Mouse (Mus musculus) heart, embryonic 14.5 days (tissue): Measurements from ENCODE around the gene Gpr146. TPM values are rescaled to one million over a fixed set of nuclear protein-coding genes. Genes with fewer than 3 reads are reported as not detected.

ENCODE experiments used
- ATAC-seq: fragments of 200-750 bp; cut with Nextera tagmentation; 2 replicates; pipeline ENCODE4 v1.8.0; 2017; ENCODE audit warnings: low read depth, moderate TSS enrichment; ENCODE audit not compliant: insufficient number of reproducible peaks, insufficient read depth, low FRiP score
- H3K27ac ChIP-seq, 2 experiments: fragments of 200-500 bp in 1 of 2; fragments of 300-500 bp in 1 of 2; sonication (generic) in 1 of 2; replicated peaks in 1 of 2; 2 replicates each; pipeline ENCODE4 v1.5.1; 2012 to 2014; ENCODE audit warnings: low read depth in 2 of 2, low read length in 2 of 2, control low read depth in 1 of 2, mild to moderate bottlenecking in 1 of 2, mixed read lengths in 1 of 2; ENCODE audit not compliant: control insufficient read depth in 1 of 2, insufficient read depth in 1 of 2
- H3K27me3 ChIP-seq: fragments of 300-500 bp; sonication (generic); 2 replicates; pipeline ENCODE4 v1.6.1; 2014; ENCODE audit warnings: mild to moderate bottlenecking, low read length, control low read depth; ENCODE audit not compliant: control insufficient read depth, insufficient read depth
- H3K36me3 ChIP-seq: fragments of 300-500 bp; sonication (generic); 2 replicates; pipeline ENCODE4 v1.6.1; 2014; ENCODE audit warnings: mild to moderate bottlenecking, control low read depth, low read length, mixed read lengths; ENCODE audit not compliant: control insufficient read depth, insufficient read depth
- H3K4me1 ChIP-seq, 2 experiments: fragments of 200-500 bp in 1 of 2; fragments of 300-500 bp in 1 of 2; sonication (generic) in 1 of 2; 2 replicates each; pipeline ENCODE4 v1.6.1; 2012 to 2014; ENCODE audit warnings: low read length in 2 of 2, control low read depth in 1 of 2, mixed read lengths in 1 of 2; ENCODE audit not compliant: control insufficient read depth in 2 of 2, insufficient read depth in 2 of 2
- H3K4me2 ChIP-seq: fragments of 300-500 bp; sonication (generic); 2 replicates; pipeline ENCODE4 v1.6.1; 2014; ENCODE audit warnings: mild to moderate bottlenecking, low read length
- H3K4me3 ChIP-seq, 2 experiments: fragments of 200-500 bp in 1 of 2; fragments of 300-500 bp in 1 of 2; sonication (generic) in 1 of 2; 2 replicates each; pipeline ENCODE4 v1.5.1; 2012 to 2014; ENCODE audit warnings: low read length in 2 of 2, mild to moderate bottlenecking in 2 of 2, control low read depth in 1 of 2, low read depth in 1 of 2, moderate library complexity in 1 of 2; ENCODE audit not compliant: control insufficient read depth in 1 of 2, insufficient read depth in 1 of 2
- H3K9ac ChIP-seq: fragments of 300-500 bp; sonication (generic); 2 replicates; pipeline ENCODE4 v1.6.1; 2014; ENCODE audit warnings: mild to moderate bottlenecking, low read length
- H3K9me3 ChIP-seq: fragments of 300-500 bp; sonication (generic); 2 replicates; pipeline ENCODE4 v1.6.1; 2016; ENCODE audit warnings: low read length, control low read depth; ENCODE audit not compliant: control insufficient read depth
- WGBS: fragments of 180-500 bp; shearing (Covaris S2); extraction: QIAGEN DNeasy Blood & Tissue Kit; methylation state at CpG from one replicate; pipeline ENCODE4 v1.1.7; 2014; 5-methylcytosine and 5-hydroxymethylcytosine counted together
- polyA plus RNA-seq: library from polyadenylated mRNA; unstranded; fragments of >200 nt; fragmentation: Nextera tagmentation; extraction: Ambion mirVana; gene quantifications from 2 replicates; pipeline ENCODE4 v1.2.1, GENCODE M21; 2014

The Gpr146 gene
- polyA plus RNA-seq, 1 experiment from 2014 or later, result 9.5 TPM

DNA sequence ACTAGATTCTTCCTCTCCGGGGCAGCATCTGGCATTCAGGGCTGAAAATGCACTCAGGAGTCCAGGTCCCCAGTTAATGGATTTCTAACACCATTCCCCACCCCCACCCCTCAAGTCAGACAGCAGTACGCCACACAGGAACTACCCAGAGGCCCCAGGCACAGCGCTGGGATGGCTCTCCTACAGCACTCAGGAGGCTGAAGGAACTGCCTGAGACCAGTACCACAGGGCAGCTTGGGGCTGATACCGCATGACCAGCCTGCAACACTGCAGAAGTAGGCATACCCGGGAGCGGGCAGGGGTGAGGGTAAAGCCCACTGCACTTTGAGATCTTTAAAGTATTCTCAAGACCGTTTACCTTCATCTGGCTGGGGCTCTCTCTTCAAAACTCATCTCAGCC is 28.0 kb downstream of the Gpr146 start:
- ATAC-seq, result no peak
- H3K27ac ChIP-seq, result no peak overlapping the region
- H3K27me3 ChIP-seq, result peaks cover 4% of the 10 kb centered on the region
- no peak overlapping the region for H3K9ac ChIP-seq
- H3K4me2 ChIP-seq, result no peak overlapping the region
- no peaks in the 10 kb centered on the region for H3K9me3 ChIP-seq
- 77% methylated on average over 7 of the region's 7 CpGs for WGBS
- peaks cover 25 to 37% of the 10 kb centered on the region in 2 experiments for H3K4me1 ChIP-seq
- H3K36me3 ChIP-seq, result no peaks in the 10 kb centered on the region
- H3K4me3 ChIP-seq, result no peak overlapping the region

DNA sequence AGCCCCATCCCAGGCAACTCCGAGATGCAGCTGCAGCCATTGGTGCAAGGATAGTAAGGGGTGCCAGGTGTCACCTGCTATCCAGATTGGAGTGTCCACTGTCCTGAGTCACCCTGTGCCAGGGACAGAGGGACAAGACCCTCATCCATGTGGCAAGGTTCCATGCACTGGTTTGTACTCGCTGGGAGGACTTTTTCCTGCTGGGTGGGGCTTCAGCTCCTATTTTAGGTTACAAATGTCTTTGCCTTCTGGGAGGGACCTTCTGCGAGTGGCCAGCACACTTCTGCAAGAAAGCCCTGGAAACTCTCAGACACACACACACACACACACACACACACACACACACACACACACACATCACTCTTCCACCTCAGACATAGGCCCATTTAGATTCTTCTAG is 28.5 kb downstream of the Gpr146 start:
- no peak overlapping the region for H3K9ac ChIP-seq
- H3K9me3 ChIP-seq, result no peaks in the 10 kb centered on the region
- peaks cover 7% of the 10 kb centered on the region for H3K27me3 ChIP-seq
- H3K27ac ChIP-seq, result no peak overlapping the region
- no peak overlapping the region for H3K4me3 ChIP-seq
- peaks cover 25 to 38% of the 10 kb centered on the region in 2 experiments for H3K4me1 ChIP-seq
- no peaks in the 10 kb centered on the region for H3K36me3 ChIP-seq
- H3K4me2 ChIP-seq, result no peak overlapping the region
- WGBS, result 57% methylated on average over 3 of the region's 3 CpGs
- no peak for ATAC-seq

DNA sequence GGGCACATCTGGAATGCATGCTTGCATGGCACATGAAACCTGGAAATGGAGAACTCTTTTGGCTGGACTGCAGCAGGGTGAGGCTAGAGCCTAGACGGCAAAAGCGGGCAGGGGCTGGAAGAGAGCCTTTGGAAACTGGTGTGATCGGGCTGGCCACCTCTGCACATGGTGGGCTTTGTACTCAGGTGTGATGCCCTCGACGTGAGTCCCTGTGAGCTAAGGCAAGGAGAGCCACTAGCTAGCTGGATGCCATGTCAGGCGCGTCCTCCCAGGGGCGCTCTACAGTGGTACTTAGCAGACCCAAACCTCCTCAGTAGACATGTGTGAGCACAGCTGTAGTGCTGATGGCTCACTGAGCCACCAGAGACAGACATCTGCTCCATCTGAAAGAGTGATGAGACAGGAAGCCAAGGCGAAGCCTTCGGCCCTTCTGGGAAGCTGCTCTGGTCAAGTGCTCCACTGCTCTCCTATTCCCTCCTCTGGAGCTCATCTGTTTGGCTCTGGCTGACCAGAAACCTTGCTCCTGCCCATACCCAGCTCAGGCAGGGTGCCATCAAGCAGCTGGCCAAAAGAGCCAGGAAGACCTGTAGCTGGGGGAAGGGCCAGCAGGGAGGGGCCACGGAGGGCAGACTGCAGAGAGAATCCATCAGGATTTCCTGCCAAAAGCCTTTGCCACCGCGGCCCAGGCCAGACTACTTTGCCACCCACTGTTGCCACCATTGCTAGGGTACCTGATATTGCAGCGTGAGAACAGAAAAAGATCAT is 29.8 kb downstream of the Gpr146 start:
- ATAC-seq, result no peak
- H3K4me2 ChIP-seq, result no peak overlapping the region
- H3K9me3 ChIP-seq, result no peaks in the 10 kb centered on the region
- H3K27ac ChIP-seq, result no peak overlapping the region
- H3K4me3 ChIP-seq, result no peak overlapping the region
- H3K4me1 ChIP-seq, result peaks cover 25 to 38% of the 10 kb centered on the region in 2 experiments
- H3K27me3 ChIP-seq, result peaks cover 18% of the 10 kb centered on the region
- no peak overlapping the region for H3K9ac ChIP-seq
- WGBS, result 85% methylated on average over 14 of the region's 14 CpGs
- H3K36me3 ChIP-seq, result no peaks in the 10 kb centered on the region

DNA sequence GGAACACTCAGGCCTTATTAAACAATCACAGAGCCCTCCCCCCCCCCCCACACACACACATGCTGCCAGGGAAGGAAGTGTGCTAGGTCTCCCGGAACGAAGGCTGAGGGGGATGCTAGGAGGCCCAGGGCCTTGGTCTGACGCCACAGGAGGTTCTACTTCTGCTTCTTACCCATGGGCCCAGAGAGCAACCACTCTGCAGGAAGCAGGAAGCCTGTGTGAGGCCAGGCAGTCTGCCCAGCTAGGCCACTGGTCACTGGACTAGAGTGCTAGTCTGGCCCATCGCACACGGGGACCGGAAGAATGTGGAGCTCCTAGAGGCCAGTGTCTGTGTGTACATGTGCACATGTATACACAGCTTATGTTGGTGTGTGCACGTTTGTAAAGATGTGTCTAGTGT is 31.0 kb downstream of the Gpr146 start:
- WGBS, result 81% methylated on average over 7 of the region's 7 CpGs
- Histone ChIP-seq H3K4me2 (no peak overlapping the region), H3K27ac (peak overlapping the region in 1 of 2 experiments; percentile 26; a peak in 1 of 4 replicates), H3K9ac (no peak overlapping the region), H3K27me3 (peaks cover 23% of the 10 kb centered on the region), H3K4me1 (peaks cover 25 to 38% of the 10 kb centered on the region in 2 experiments), H3K9me3 (no peaks in the 10 kb centered on the region), H3K36me3 (no peaks in the 10 kb centered on the region), H3K4me3 (no peak overlapping the region)
- ATAC-seq, result no peak

DNA sequence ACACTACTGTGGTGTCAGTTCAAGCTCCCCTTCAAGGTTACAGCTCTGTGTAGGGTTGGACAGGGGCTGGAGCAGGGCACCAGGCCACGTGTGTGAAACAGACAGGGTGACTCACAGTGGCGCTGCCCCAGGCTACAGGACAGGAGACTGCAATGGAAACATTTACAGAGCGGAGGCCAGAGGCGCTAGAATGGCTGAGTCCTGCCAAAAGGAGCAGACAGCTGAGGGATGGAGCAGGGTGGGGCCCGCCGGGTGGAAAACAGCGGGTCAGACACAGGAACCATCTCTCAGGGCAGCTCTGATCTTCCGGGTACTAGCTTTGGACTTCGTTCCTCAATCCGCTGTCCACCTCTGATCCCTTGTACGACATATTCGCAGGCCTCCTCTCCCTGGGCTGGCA is 31.9 kb downstream of the Gpr146 start:
- no peaks in the 10 kb centered on the region for H3K9me3 ChIP-seq
- no peaks in the 10 kb centered on the region for H3K36me3 ChIP-seq
- H3K9ac ChIP-seq, result no peak overlapping the region
- H3K27me3 ChIP-seq, result peaks cover 27% of the 10 kb centered on the region
- H3K4me3 ChIP-seq, result no peak overlapping the region
- H3K27ac ChIP-seq, result peak overlapping the region; percentile 53 to 56; a peak in 3 of 4 replicates
- peaks cover 25 to 38% of the 10 kb centered on the region in 2 experiments for H3K4me1 ChIP-seq
- no peak overlapping the region for H3K4me2 ChIP-seq
- ATAC-seq, result peak; percentile 64
- 48% methylated on average over 12 of the region's 12 CpGs for WGBS

DNA sequence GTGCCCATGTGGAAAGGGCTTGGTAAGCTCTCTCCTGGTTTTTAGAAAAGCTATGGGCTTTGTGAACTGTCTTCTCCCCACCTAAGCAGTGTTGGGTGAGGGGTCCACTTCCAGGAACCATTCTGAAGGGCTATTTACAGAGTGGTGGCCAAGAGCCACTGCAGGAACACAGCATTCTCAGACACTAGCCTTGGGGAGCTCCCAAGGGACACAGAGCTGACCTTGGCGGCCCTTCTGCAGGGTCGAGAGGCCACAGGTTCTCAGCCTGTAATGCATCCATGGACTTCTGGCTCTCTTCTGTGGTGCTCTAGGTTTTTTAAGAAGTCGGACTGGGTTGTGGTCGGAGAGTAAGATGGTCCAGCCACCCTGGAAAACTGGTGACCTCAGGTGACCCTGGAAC is 32.6 kb downstream of the Gpr146 start:
- Histone ChIP-seq H3K4me2 (no peak overlapping the region), H3K4me3 (no peak overlapping the region), H3K27ac (peak overlapping the region in 1 of 2 experiments; percentile 53; a peak in 2 of 4 replicates), H3K27me3 (peaks cover 33% of the 10 kb centered on the region), H3K36me3 (no peaks in the 10 kb centered on the region), H3K4me1 (peaks cover 24 to 35% of the 10 kb centered on the region in 2 experiments), H3K9ac (0 out of 2 replicates have a peak overlapping the region, but pooled peaks have one; percentile 1), H3K9me3 (no peaks in the 10 kb centered on the region)
- no peak for ATAC-seq
- WGBS, result 83% methylated on average over 4 of the region's 4 CpGs

DNA sequence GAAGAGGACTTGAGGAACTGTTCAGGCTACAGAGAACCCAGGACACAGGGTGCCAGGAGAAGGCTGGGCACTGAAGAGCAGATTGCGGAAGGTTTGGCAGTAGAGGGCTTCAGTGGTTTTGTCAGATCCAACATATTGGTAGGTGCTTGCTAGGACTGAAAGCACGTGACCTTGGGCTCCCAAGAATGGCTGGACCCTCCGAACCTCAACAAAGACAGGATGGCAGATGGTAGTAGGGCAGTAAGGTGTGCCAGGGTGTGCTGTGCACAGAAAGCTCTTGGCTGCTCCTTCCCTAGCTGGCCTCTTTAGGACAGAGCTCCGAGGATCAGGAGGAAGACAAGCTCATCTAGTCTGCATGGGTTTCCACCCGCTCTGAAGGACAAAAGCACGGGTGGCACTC is 33.6 kb downstream of the Gpr146 start:
- WGBS, result 93% methylated on average over 6 of the region's 6 CpGs
- no peak overlapping the region for H3K4me3 ChIP-seq
- no peak overlapping the region for H3K27ac ChIP-seq
- peaks cover 17 to 25% of the 10 kb centered on the region in 2 experiments for H3K4me1 ChIP-seq
- H3K27me3 ChIP-seq, result peaks cover 34% of the 10 kb centered on the region
- H3K9ac ChIP-seq, result no peak overlapping the region
- H3K4me2 ChIP-seq, result no peak overlapping the region
- no peaks in the 10 kb centered on the region for H3K36me3 ChIP-seq
- ATAC-seq, result no peak
- H3K9me3 ChIP-seq, result no peaks in the 10 kb centered on the region
